Mouse (Mus musculus) gastrocnemius, postnatal 36 days (tissue): ENCODE measurements around the gene Cyp21a1. TPM values are rescaled to one million over a fixed set of nuclear protein-coding genes. Genes with fewer than 3 reads are reported as not detected.
"Not testable (repeated sequence)": the region's sequence is repeated elsewhere in the genome, so short reads cannot be mapped to it uniquely, and the experiment has no call there.

Experiments used
- DNase-seq, 2 experiments: peaks; one replicate each; pipeline ENCODE4 v3.0.0; 2022
- intact Hi-C: fragments of 180-260 bp; cut with DNase I; formaldehyde crosslinking; loops from one replicate; pipeline ENCODE4 v1.15.1; 2025
- long read RNA-seq, 2 experiments: library from polyadenylated mRNA; stranded (forward); transcript quantifications; one replicate each; pipeline ENCODE4 v2.0.0; 2021
- total RNA-seq, 2 experiments: library from RNA; stranded (reverse); gene quantifications; 2 replicates each; pipeline ENCODE4 v1.2.3; 2021

Gene Cyp21a1
- not detected for total RNA-seq
- long read RNA-seq, experiment 1: 0 reads
- long read RNA-seq, experiment 2: 0 reads

DNA sequence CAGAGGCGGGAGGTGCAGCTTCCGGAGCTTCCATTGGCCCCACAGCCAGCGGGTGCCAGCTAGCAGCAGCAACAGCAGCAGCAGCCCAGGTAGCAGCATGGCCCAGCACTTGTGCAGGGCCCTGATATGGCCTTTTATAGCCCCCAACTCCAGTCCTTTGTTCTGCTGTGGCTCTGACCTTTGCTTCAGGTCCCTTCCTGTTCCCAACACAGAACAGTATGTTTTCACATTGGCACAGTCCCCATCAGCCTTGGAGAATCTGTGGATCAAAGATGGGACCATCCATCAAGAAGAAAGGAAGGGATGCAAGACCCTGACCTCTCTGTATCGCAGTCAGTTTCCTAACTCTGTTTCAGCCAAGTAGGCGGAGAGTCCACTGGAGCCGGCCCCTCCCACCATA is at the start of gene Cyp21a1:
Gene Cyp21a1, minus strand, starts transcription at position 261 of the 400 bp plus-strand sequence.
- DNase-seq: not testable (repeated sequence)
- intact Hi-C loops: loop anchor here (1.0 kb wide), 1 partner anchor 83 kb away; no protein-coding TSS in a partner anchor

DNA sequence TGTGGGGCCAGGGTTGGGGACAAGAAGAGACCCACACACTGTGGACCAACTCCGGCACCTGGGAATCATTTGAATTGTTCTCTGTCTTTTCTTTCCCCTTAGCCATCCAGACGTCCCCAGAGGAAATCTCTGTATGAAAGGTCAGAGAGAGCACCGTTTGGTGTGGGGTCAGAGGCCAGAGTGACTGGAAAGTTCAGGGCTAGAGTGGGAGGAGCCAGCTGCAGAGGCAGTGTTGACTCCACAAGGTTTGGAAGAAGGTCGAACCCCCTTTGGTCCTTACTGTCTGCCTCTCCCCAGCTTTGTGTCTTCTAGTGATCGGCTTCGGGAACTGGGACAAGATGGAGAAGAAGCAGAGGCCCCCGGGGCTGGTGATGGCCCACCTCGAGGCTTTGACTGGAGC is 49.1 kb upstream of the Cyp21a1 start:
- no peak for DNase-seq
- intact Hi-C loops: no loop called here

DNA sequence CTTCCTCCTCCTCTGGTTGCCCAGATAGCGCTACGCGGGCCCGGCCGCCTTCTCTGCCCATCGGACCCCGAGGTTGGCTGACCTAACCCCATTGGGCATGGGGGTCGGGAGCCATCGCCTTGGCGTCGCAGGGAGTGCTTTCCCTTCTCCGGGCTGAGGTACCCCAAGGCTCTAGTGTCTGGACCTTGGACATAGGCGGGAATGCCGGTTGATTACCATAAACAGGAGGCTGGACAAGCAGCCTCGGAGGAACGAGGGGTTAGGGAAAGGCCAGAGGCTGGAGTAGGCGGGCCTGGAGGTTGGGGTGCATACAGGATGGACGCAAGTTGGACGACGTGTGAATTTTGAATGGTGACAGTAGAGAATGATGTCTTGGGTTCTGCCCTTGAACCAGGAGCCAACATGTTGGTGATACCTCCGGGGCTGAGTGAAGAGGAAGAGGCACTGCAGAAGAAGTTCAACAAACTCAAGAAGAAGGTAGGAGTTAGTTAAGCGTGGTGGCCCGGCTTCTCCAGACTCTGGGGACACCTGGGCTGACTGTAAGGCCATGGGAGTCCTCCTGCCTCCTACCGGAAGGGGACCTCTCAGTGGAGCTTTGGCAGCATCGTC is 46.3 kb upstream of the Cyp21a1 start:
- intact Hi-C loops: no loop called here

GRCm38 (mm10) chr17:34849722-34850516 is 45.6 kb upstream of the Cyp21a1 start, which contains the start of the genes Skiv2l and Nelfe:
Skiv2l (minus strand) TSS chr17:34850210.
Nelfe (plus strand) TSS chr17:34850391.
- intact Hi-C loops: loop anchor here (10.0 kb wide), 1 partner anchor 675 kb away; no protein-coding TSS in a partner anchor
- peak; percentile 93 to 98 for DNase-seq

More for the DNA sequence above, 46.3 kb upstream of the Cyp21a1 start:
- no peak for DNase-seq

DNA sequence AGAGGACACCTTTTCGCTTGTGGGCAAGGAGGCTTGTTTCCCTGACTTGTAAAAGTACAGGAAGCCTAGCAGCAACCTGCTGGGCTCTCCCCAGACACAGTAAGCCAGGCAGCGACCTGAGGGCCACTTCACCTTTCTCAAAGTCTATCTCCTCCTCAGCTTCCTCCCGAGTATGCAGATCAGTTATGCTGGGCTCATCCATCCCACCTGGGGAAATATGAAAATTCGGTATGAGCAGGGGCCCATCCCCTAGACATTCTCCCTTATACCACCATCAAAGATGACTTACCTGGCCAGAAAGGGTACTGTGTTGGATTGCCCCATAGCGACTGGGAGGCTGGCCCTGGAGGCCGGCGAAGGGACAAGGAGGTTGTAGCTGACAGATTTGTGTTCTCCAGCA is 43.3 kb upstream of the Cyp21a1 start:
- intact Hi-C loops: loop anchor here (10.0 kb wide), 1 partner anchor 677 kb away; no protein-coding TSS in a partner anchor

GRCm38 (mm10) chr17:34847192-34847591 is 42.8 kb upstream of the Cyp21a1 start:
- no peak for DNase-seq

More for the DNA sequence above, 43.3 kb upstream of the Cyp21a1 start:
- DNase-seq: no peak

GRCm38 (mm10) chr17:34844884-34845283 is 40.5 kb upstream of the Cyp21a1 start:
- no peak for DNase-seq
- intact Hi-C loops: loop anchor here (10.0 kb wide), 1 partner anchor 680 kb away; no protein-coding TSS in a partner anchor

More at GRCm38 (mm10) chr17:34847192-34847591, 42.8 kb upstream of the Cyp21a1 start:
- intact Hi-C loops: loop anchor here (10.0 kb wide), 1 partner anchor 678 kb away; no protein-coding TSS in a partner anchor

DNA sequence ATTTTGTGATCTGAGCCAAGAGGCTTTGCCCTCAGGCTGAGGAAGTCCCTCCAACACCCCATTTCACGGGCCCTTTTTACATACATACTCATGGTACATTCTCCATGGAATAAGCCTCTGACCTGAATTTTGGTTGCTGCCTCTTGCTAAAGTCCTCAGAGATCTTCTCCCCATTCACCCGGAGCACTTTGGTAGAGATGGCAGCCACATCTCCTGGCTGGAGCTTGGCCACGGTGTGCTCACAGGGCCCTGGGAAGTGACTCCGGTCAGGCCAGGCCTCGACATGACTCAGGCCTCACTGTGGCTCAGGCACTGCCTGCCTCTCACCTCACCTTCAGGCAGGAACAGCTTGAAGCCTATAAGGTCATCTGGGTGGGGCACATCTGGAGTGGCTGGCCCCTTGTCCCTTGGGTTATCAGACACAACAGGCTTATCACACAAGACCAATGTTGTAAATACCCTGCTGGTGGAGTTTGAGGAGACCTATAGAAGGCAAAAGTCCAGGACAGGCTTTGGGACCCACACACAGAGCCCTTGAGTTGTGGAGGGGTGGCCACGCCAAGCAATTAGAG is 36.5 kb upstream of the Cyp21a1 start:
- intact Hi-C loops: loop anchor here (10.0 kb wide), 1 partner anchor 684 kb away; no protein-coding TSS in a partner anchor
- no peak for DNase-seq

DNA sequence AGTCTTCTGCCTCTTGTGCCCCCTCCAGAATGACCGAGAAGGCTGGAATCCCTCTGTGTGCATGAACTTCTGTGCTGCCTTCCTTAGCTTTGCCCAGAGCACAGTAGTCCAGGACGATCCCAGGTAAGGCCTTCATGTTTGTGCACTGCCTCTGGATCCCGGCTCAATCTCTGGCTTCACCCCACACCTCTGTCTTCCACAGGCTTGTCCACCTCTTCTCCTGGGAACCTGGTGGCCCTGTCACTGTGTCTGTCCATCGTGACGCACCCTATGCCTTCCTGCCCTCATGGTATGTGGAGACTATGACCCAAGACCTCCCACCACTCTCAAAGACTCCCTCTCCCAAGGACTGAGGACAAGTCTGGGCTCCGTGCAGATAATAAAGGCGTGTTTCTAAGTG is 34.4 kb upstream of the Cyp21a1 start:
- no peak for DNase-seq
- intact Hi-C loops: loop anchor here (10.0 kb wide), 1 partner anchor 194 kb away; the partner anchor contains the start of genes Atf6b and Fkbpl

GRCm38 (mm10) chr17:34837464-34838324 is 33.3 kb upstream of the Cyp21a1 start:
- DNase-seq: no peak
- intact Hi-C loops: loop anchor here (10.0 kb wide), 1 partner anchor 193 kb away; the partner anchor contains the start of genes Atf6b and Fkbpl

- intact Hi-C loops: loop anchor here (10.0 kb wide), 1 partner anchor 192 kb away; the partner anchor contains the start of genes Atf6b and Fkbpl
Observed at GRCm38 (mm10) chr17:34836856-34837221, 32.5 kb upstream of the Cyp21a1 start, which contains the start of the genes Stk19 and Dxo. Stk19 (minus strand) TSS chr17:34836945. Dxo (plus strand) TSS chr17:34837019.

DNA sequence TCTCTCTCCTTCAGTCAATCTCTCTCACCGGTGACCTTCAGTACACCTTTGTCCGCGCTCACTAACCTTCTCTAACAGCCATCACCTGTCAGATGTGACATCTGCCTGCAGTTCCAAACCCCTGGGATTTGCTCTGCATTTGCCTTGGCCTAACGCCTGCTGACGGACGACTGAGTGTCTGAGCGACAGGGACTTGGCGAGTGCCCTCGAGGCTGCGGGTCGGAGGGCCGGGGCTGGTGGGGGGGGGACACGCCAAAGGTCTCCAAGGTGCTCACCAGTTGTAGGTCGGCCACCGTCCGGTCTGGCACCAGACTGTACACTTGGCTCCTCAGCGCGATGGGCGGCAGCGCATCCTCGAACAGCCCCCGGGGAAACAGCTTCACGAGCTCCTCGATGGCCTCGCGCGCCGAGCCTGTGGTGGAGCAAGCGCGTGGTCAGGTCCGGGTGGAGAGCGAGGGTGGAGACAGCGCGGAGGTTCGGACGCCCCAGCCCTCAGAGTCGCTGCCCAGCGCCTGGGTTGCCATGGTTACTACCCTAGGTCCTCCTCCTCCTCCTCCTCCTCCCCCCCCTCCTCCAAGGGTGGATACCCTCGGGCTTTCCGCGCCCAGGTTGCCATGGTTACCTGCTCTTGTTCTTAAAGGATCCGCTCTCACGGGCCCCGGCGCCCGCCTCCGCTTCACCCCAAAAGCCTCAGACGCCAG is 31.9 kb upstream of the Cyp21a1 start:
- intact Hi-C loops: loop anchor here (10.0 kb wide), 1 partner anchor 192 kb away; the partner anchor contains the start of genes Atf6b and Fkbpl
- no peak for DNase-seq

More at GRCm38 (mm10) chr17:34836856-34837221, 32.5 kb upstream of the Cyp21a1 start, which contains the start of the genes Stk19 and Dxo:
- peak; percentile 92 to 93 for DNase-seq

- intact Hi-C loops: loop anchor here (10.0 kb wide), 1 partner anchor 186 kb away; the partner anchor contains the start of genes Atf6b and Fkbpl
- not testable (repeated sequence) for DNase-seq
Observed at GRCm38 (mm10) chr17:34830776-34831175, 26.4 kb upstream of the Cyp21a1 start.

DNA sequence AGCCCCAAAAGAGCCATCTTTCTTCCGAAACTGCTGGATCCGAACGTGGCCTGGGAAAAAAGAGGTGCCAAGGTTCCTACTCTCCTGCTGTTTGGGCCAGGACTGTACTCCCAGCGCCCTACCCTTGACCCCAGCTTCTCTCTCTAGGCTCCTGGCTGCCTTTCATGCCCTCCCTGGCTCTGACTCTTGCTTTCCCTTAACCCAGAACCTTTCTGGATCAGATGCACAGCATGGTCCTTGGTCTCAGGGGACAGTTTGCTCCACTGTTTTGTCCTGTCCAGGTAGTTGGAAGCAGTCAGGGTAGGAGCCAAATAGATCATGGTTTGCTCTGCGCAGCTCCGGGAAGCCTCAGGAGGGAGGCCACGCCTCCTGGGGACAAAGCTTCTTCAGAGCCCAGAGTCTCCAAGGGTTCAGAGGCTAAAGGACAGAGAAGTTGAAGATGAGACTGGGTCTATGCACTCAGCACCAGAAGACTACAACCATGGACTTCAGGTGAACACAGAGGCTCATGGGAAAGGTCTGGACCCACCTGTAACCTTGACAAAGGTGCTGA is 10.5 kb upstream of the Cyp21a1 start:
- intact Hi-C loops: no loop called here
- no peak for DNase-seq

- DNase-seq, intact Hi-C loops: not testable (repeated sequence)
Observed at GRCm38 (mm10) chr17:34813747-34814146, 9.4 kb upstream of the Cyp21a1 start.

DNA sequence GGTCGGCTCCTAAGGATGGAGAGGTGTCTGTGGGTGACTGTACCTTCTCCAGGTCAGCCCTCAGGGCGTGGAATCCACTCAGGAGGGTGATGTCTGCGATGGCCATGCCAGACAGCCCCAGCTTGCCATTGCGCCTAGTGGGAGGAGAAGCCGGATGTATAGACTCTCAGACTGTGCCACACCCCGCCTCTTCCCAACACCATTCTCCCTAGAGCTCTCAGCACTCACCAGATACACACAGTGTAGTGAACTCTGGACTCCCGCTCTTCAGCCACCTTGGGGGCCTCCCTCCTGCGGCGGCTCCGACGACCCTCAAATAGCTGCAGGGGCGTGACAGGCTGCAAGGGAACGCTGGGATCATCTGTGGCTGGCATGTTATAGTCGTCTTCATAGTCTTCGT is 6.9 kb upstream of the Cyp21a1 start:
- intact Hi-C loops: no loop called here
- no peak for DNase-seq

GRCm38 (mm10) chr17:34810811-34811210 is 6.5 kb upstream of the Cyp21a1 start:
- DNase-seq, intact Hi-C loops: not testable (repeated sequence)

DNA sequence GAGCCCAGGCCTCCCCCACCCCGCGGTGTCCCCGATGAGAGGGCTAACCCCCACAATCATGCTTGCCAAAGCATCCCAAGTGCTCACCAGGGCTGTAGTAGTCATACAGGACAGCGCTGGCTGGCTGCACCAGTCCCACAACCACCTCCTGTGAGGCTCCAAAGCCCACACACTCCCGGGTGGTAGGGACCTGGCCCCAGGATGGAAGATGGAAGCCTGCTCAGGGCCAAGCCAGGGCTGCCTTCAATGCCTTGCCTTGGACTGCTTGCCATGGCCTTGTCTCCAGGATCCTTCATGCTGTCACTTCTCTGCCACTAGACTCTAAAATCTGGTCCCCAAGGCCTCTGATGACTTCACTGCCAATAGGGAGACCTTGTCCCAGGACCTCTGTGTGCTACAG is 6.0 kb upstream of the Cyp21a1 start:
- DNase-seq, intact Hi-C loops: not testable (repeated sequence)
